Mouse (Mus musculus) c-Kit-positive CD71-positive TER-119-negative erythroid progenitor cells, embryonic 14.5 days (primary cell): ENCODE data around the gene G6pc3.

ENCODE experiments used
- DNase-seq: peaks from one replicate; pipeline ENCODE4 v3.0.0-alpha.2; 2013; ENCODE audit warnings: low read depth

The G6pc3 gene

GRCm38 (mm10) chr11:102188980-102189379 is 440 bp upstream of the G6pc3 start:
- DNase-seq, result no peak

GRCm38 (mm10) chr11:102190848-102191247 is 1.4 kb downstream of the G6pc3 start:
- no peak for DNase-seq

GRCm38 (mm10) chr11:102193657-102194440 is 4.4 kb downstream of the G6pc3 start:
- DNase-seq, result no peak

- no peak for DNase-seq
These were observed 6.8 kb downstream of the G6pc3 start for GRCm38 (mm10) chr11:102196018-102196797.

GRCm38 (mm10) chr11:102198245-102198644 is 8.8 kb downstream of the G6pc3 start:
- no peak for DNase-seq

- DNase-seq, result no peak
These were observed 10.4 kb downstream of the G6pc3 start for GRCm38 (mm10) chr11:102199856-102200255.

GRCm38 (mm10) chr11:102201408-102201821 is 12.0 kb downstream of the G6pc3 start:
- no peak for DNase-seq

- DNase-seq, result no peak
These were observed 17.1 kb downstream of the G6pc3 start for GRCm38 (mm10) chr11:102206481-102206880.

GRCm38 (mm10) chr11:102207825-102208777 is 18.7 kb downstream of the G6pc3 start:
- DNase-seq, result no peak

GRCm38 (mm10) chr11:102208846-102209245 is 19.4 kb downstream of the G6pc3 start:
- no peak for DNase-seq

- no peak for DNase-seq
These were observed 20.3 kb downstream of the G6pc3 start for GRCm38 (mm10) chr11:102209742-102210141.

- DNase-seq, result no peak
These were observed 20.8 kb downstream of the G6pc3 start for GRCm38 (mm10) chr11:102210185-102210584.

GRCm38 (mm10) chr11:102211011-102211410 is 21.6 kb downstream of the G6pc3 start:
- DNase-seq, result no peak

- no peak for DNase-seq
These were observed 22.5 kb downstream of the G6pc3 start for GRCm38 (mm10) chr11:102211936-102212341.

GRCm38 (mm10) chr11:102214430-102215156 is 25.2 kb downstream of the G6pc3 start:
- DNase-seq, result no peak

- DNase-seq, result no peak
These were observed 26.1 kb downstream of the G6pc3 start for GRCm38 (mm10) chr11:102215511-102215910.

GRCm38 (mm10) chr11:102216056-102216885 is 26.9 kb downstream of the G6pc3 start:
- no peak for DNase-seq

- DNase-seq, result no peak
These were observed 27.4 kb downstream of the G6pc3 start for GRCm38 (mm10) chr11:102216886-102217240.

- no peak for DNase-seq
These were observed 28.0 kb downstream of the G6pc3 start for GRCm38 (mm10) chr11:102217396-102217795.

- no peak for DNase-seq
These were observed 28.5 kb downstream of the G6pc3 start for GRCm38 (mm10) chr11:102217876-102218430.
